Mouse (Mus musculus): ENCODE data around the gene Gm20815. TPM values are rescaled to one million over a fixed set of nuclear protein-coding genes. Genes with fewer than 3 reads are reported as not detected.
"Not testable (repeated sequence)": the region's sequence is repeated elsewhere in the genome, so short reads cannot be mapped to it uniquely, and the experiment has no call there.

Gm20815 gene
- not detected in 2 replicates for total RNA-seq (2021)
- long read RNA-seq, result 0 reads

- not testable (repeated sequence) for DNase-seq
These were observed at the start of gene Gm20815 for GRCm38 (mm10) chrY:8835069-8835468. TSS of gene Gm20815 (minus strand) at chrY:8835169.

Data from adrenal gland, postnatal 25 days (tissue).